Mouse (Mus musculus): ENCODE data around the gene Etfdh.

DNA sequence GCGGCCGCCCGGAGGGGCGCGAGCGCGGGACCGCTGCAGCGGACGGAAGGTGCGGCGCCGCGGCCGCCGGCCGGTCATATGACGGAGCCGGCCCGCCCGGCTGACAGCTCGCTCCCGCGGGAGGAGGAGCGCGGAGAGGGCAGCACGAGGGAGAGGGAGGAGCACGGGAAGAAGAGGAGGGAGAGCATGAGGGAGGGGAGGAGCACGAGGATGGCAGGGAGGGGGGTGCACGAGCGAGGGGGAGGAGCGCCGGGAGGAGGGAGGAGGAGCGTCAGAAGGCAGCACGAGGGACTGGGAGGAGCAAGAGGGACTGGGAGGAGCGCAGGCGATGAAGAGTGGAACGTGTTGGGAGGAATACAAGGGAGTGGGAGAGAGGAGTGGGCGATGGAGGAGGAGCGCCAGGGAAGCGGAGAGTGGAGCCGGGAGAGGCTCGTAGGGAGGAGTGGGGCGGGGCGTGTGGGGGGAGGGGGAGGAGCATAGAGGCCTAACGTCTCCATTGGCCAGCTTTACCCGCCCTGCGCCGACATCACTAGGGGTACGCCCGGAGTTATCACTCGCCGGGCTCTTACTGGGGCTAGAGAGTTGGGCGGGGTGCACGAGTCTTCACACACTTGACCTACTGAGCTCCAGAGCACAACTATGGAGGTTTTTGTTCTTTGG lies 61.5 kb downstream of the Etfdh start, which contains the start of gene Fnip2:
- TF ChIP-seq POLR2A (IDR thresholded peaks at IDR 0.05; ENCODE audit: extremely low read depth, insufficient read depth, low read length) (peak; percentile 26; the same call in 1 of the 2 replicates), CTCF (IDR thresholded peaks at IDR 0.05; ENCODE audit: extremely low read depth, insufficient read depth, low read length) (no peak)

All from cortical plate, adult 2 months (tissue).